ENCODE assay signal across 10 mouse cellular contexts in the genomic region with DNA sequence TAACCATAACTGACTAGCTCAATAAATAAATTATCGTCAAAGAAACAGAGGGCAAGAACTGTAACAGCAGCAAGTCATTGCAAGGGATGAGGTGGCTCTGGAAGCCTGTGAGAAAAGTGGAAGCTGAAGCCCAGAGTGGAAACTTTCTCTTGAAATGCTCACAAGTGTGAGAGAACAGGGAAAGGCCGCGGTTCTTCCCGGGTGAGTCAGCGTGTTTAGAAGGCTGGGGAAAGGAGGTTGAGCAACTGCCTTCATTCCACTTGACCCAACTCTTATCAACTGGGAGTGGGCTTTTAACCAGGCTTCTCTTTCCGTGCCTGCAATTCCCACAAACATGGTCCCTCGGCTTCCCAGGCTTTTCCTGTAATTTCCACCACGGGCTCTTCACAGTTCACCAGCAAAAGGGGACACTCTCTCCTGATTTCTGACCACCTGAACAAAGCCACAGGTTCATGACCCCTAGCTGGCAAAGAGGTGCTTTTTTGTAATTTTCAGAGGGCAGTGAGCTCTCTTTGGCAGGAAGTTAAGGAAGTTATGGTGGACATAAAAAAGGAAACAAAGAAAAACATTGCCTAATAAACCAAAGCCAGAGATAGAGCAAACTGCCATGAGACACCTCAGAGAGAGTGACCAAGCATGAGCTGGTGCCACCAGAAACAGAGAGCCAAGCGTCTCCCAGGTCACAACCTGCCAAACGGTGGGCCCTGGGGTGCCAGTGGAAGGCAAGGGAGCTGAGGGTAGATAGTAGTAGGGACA. TPM values are rescaled to one million over a fixed set of nuclear protein-coding genes. Genes with fewer than 3 reads are reported as not detected.
A peak's percentile ranks its signal among the peaks of the same experiment; 100 is the strongest.
DNase-seq lines count a peak whose midpoint lies in the region; ATAC-seq and TF ChIP-seq lines count a peak whose summit lies in the region.
"Had no signal": no experiment of that assay in that cellular context is flagged by ENCODE, and none has a peak within 500 bp of the region (broad histone marks: within the 10 kb centered on the region; RNA-seq: fewer than 3 reads in every experiment).

No protein-coding gene starts in this region.

- H3K9me3 ChIP-seq in MEL (replicated peaks; ENCODE audit: insufficient read depth, low read length) = no peaks in the 10 kb centered on the region
- no peaks in the 10 kb centered on the region for H3K9me3 ChIP-seq in midbrain, postnatal 0 days (ENCODE audit: low read length)

- H3K4me2 ChIP-seq in midbrain, postnatal 0 days (ENCODE audit: low read depth, low read length, poor library complexity, severe bottlenecking) = no peak overlapping the region

- peaks cover 0 to 4% of the 10 kb centered on the region in 2 experiments; a peak in 1 of 4 replicates for H3K4me1 ChIP-seq in MEL (ENCODE audit: control insufficient read depth in 1 of 2, insufficient read depth in 2 of 2, low read length in 2 of 2)
- 0 out of 2 replicates have a peak, but pooled peaks cover 2% of the 10 kb centered on the region for H3K4me1 ChIP-seq in midbrain, postnatal 0 days (ENCODE audit: insufficient read depth, low read length)

- no peaks in the 10 kb centered on the region for H3K27me3 ChIP-seq in MEL (ENCODE audit: control insufficient read depth in 1 of 2, insufficient read depth in 2 of 2, low read length in 2 of 2)
- H3K27me3 ChIP-seq in midbrain, postnatal 0 days (ENCODE audit: insufficient read depth, low read length) = no peaks in the 10 kb centered on the region

- no peaks in the 10 kb centered on the region for H3K36me3 ChIP-seq in MEL (ENCODE audit: control insufficient read depth in 1 of 2, insufficient read depth in 2 of 2, low read length in 2 of 2)
- H3K36me3 ChIP-seq in midbrain, postnatal 0 days (ENCODE audit: insufficient read depth, low read length) = no peaks in the 10 kb centered on the region

- TF ChIP-seq RAD21 in MEL (IDR thresholded peaks at IDR 0.05; ENCODE audit: low read depth, low read length) = no peak

- TF ChIP-seq CTCF in MEL (IDR thresholded peaks at IDR 0.05 in 2 of 3, conservative IDR thresholded peaks at IDR 0.05 in 1 of 3; ENCODE audit: control insufficient read depth in 1 of 3, insufficient read depth in 1 of 3, low read depth in 2 of 3, low read length in 3 of 3, poor library complexity in 1 of 3, severe bottlenecking in 1 of 3) = no peak
- no peak for TF ChIP-seq CTCF in midbrain, postnatal 0 days (IDR thresholded peaks at IDR 0.05)

- peak overlapping the region; percentile 69 to 100 for H3K4me3 ChIP-seq in MEL (ENCODE audit: control insufficient read depth in 1 of 2, insufficient read depth in 1 of 2, low read depth in 2 of 2, low read length in 2 of 2)
- no peak overlapping the region for H3K4me3 ChIP-seq in midbrain, postnatal 0 days (ENCODE audit: low read depth, low read length)

- peak overlapping the region; percentile 38 for H3K27ac ChIP-seq in MEL (ENCODE audit: control insufficient read depth, low read depth, low read length)
- H3K27ac ChIP-seq in midbrain, postnatal 0 days (ENCODE audit: low read depth, low read length) = no peak overlapping the region

- TF ChIP-seq EP300 in MEL (IDR thresholded peaks at IDR 0.05; ENCODE audit: low read depth in 1 of 2, low read length in 2 of 2) = no peak

- intact Hi-C loops in heart, postnatal 14 days (cut with DNase I) = no loop called here

- H3K79me2 ChIP-seq in MEL (ENCODE audit: control insufficient read depth, insufficient read depth, low read length, poor library complexity) = no peaks in the 10 kb centered on the region

- peak overlapping the region; percentile 71 for H3K9ac ChIP-seq in MEL (ENCODE audit: control insufficient read depth, low read depth, low read length, poor library complexity, severe bottlenecking)
- no peak overlapping the region for H3K9ac ChIP-seq in midbrain, postnatal 0 days (replicated peaks; ENCODE audit: low read length, poor library complexity, severe bottlenecking)

- TF ChIP-seq POLR2A in MEL (IDR thresholded peaks at IDR 0.05; ENCODE audit: control insufficient read depth in 1 of 2, insufficient read depth in 1 of 2, low read depth in 1 of 2, low read length in 2 of 2, poor library complexity in 1 of 2) = no peak

- 80% methylated on average over 10 of the region's 10 CpGs for WGBS in midbrain, postnatal 0 days

- peak; percentile 40 for DNase-seq in MEL (ENCODE audit: low read depth, low spot score)
- DNase-seq in adrenal gland, postnatal 36 days = peak; percentile 67 to 69
- DNase-seq in heart, postnatal 14 days = peak; percentile 31 to 49
- DNase-seq in lung, postnatal 14 days = peak; percentile 72
- DNase-seq in embryo, embryonic 10 days (ENCODE audit: low spot score) = no peak
- no peak for DNase-seq in gastrocnemius, postnatal 4 days (ENCODE audit: low spot score in 2 of 2)
- DNase-seq in midbrain, postnatal 0 days (ENCODE audit: low spot score) = no peak
- DNase-seq: gastrocnemius, postnatal 36 days; right cerebral cortex, postnatal 4 days had no signal

- ATAC-seq in midbrain, postnatal 0 days (ENCODE audit: low FRiP score) = no peak
- ATAC-seq: midbrain, embryonic 16.5 days had no signal

TF ChIP-seq in MEL, 35 proteins besides CTCF, POLR2A, EP300 and RAD21:
- no peak for TF ChIP-seq GATA1 (IDR thresholded peaks at IDR 0.05; ENCODE audit: low read depth, low read length)
- TF ChIP-seq SMC3 (IDR thresholded peaks at IDR 0.05; ENCODE audit: low read depth, low read length) = no peak
- no peak for TF ChIP-seq TBP (IDR thresholded peaks at IDR 0.05; ENCODE audit: low read depth, low read length)
- no peak for TF ChIP-seq POLR2AphosphoS5 (IDR thresholded peaks at IDR 0.05; ENCODE audit: borderline replicate concordance, low read depth, low read length)
- TF ChIP-seq MAZ (IDR thresholded peaks at IDR 0.05; ENCODE audit: low read depth, low read length) = no peak
- TF ChIP-seq E2F4 (IDR thresholded peaks at IDR 0.05; ENCODE audit: borderline replicate concordance, low read depth, low read length) = no peak
- TF ChIP-seq CHD2 (IDR thresholded peaks at IDR 0.05; ENCODE audit: low read length) = no peak
- no peak for TF ChIP-seq JUND (IDR thresholded peaks at IDR 0.05; ENCODE audit: low read depth, low read length)
- TF ChIP-seq ETS1 (IDR thresholded peaks at IDR 0.05; ENCODE audit: low read depth, low read length) = no peak
- TF ChIP-seq CHD1 (IDR thresholded peaks at IDR 0.05; ENCODE audit: low read depth, low read length) = no peak
- TF ChIP-seq MEF2A (IDR thresholded peaks at IDR 0.05; ENCODE audit: extremely low read depth, insufficient replicate concordance, low read depth, low read length, poor library complexity, severe bottlenecking) = no peak
- TF ChIP-seq MXI1 (IDR thresholded peaks at IDR 0.05; ENCODE audit: low read depth, low read length) = no peak

RNA-seq across cellular contexts. Expression of gene Nod1, which starts 17.6 kb away (rescaled TPM):
- total RNA-seq in MEL (2012; rRNA removed) = 0.10 and 0.12 TPM in 2 replicates
- polyA plus RNA-seq in MEL (2012; ENCODE audit: insufficient read depth in 1 of 2, insufficient read length in 2 of 2, low read depth in 1 of 2, low replicate concordance in 2 of 2, missing spikeins in 1 of 2) = under 1 TPM in 1 of 2 experiments, not detected in 1; 0.21 TPM
- total RNA-seq in adrenal gland, postnatal 36 days (2021) = 10 to 100 TPM in 1 of 2 experiments, 1 to 10 TPM in 1; 8.7 to 11.6 TPM
- 10 to 100 TPM; 17.5 to 20.6 TPM for total RNA-seq in heart, postnatal 14 days (2021)
- total RNA-seq in gastrocnemius, postnatal 4 days (2021) = 1 to 10 TPM; 9.2 to 9.3 TPM
- total RNA-seq in midbrain, postnatal 0 days (2014; rRNA removed) = 3.3 and 8.3 TPM in 2 replicates
- polyA plus RNA-seq in midbrain, postnatal 0 days (2015; fragmentation: Nextera tagmentation; extraction: Ambion mirVana) = 1.5 and 1.7 TPM in 2 replicates

RNA-seq across cellular contexts. Expression of gene Ggct, which starts 37.9 kb away (rescaled TPM):
- 19.1 and 23.7 TPM in 2 replicates for total RNA-seq in MEL (2012; rRNA removed)
- 10 to 100 TPM in 1 of 2 experiments, not detected in 1; 41.6 TPM for polyA plus RNA-seq in MEL (2012; ENCODE audit: insufficient read depth in 1 of 2, insufficient read length in 2 of 2, low read depth in 1 of 2, low replicate concordance in 2 of 2, missing spikeins in 1 of 2)
- total RNA-seq in adrenal gland, postnatal 36 days (2021) = 1 to 10 TPM; 4.7 to 9.5 TPM
- total RNA-seq in heart, postnatal 14 days (2021) = 10 to 100 TPM; 15.0 to 17.8 TPM
- 1 to 10 TPM; 5.5 to 5.8 TPM for total RNA-seq in gastrocnemius, postnatal 4 days (2021)
- 1.8 and 2.9 TPM in 2 replicates for total RNA-seq in midbrain, postnatal 0 days (2014; rRNA removed)
- polyA plus RNA-seq in midbrain, postnatal 0 days (2015; fragmentation: Nextera tagmentation; extraction: Ambion mirVana) = 15.8 and 18.7 TPM in 2 replicates

Comparison
In these comparisons a context has a peak if more than half of its experiments do, and no peak if none do; other contexts are left out.
1. DNase-seq: peak in MEL (single experiment), adrenal gland, postnatal 36 days (2 of 2), heart, postnatal 14 days (2 of 2) and lung, postnatal 14 days (single experiment); none in embryo, embryonic 10 days (single experiment), gastrocnemius, postnatal 4 days (0 of 2) and midbrain, postnatal 0 days (single experiment).